Mouse (Mus musculus): ENCODE results near the gene Pak7. TPM values are rescaled to one million over a fixed set of nuclear protein-coding genes. Genes with fewer than 3 reads are reported as not detected.

Gene Pak7
- total RNA-seq, 2 experiments from 2014 or later, result 24.2 to 27.7 TPM

GRCm38 (mm10) chr2:136050793-136051615 is 336.8 kb downstream of the Pak7 start:
- peak; percentile 23 to 55 for DNase-seq (ENCODE audit: extremely low spot score in 1 of 2, low spot score in 1 of 2)

- DNase-seq (ENCODE audit: extremely low spot score in 1 of 2, low spot score in 1 of 2), result no peak
These were observed 339.3 kb downstream of the Pak7 start for GRCm38 (mm10) chr2:136048464-136048863.

Other genes with a start within 250 kb of the Pak7 start
- under 1 TPM; 0.74 to 0.80 TPM for gene Ankef1, start 113.9 kb upstream of the Pak7 start, total RNA-seq (2021)